Mouse (Mus musculus) spleen, adult 2 months (tissue): Measurements from ENCODE around the gene Igf2bp1.

Experiments used
- CTCF ChIP-seq: fragments of 200-500 bp; IDR thresholded peaks from 2 replicates; pipeline ENCODE4 v1.5.1; 2011; ENCODE audit warnings: mild to moderate bottlenecking, inconsistent platforms; ENCODE audit not compliant: insufficient read depth, insufficient read length, insufficient replicate concordance; ENCODE audit errors: extremely low read depth
- POLR2A ChIP-seq: fragments of 200-500 bp; IDR thresholded peaks from 2 replicates; pipeline ENCODE4 v1.6.1; 2011; ENCODE audit warnings: low read depth, low read length, inconsistent platforms

GRCm38 (mm10) chr11:96015421-96015820, 9.7 kb upstream of the Igf2bp1 start:
- no peak for TF ChIP-seq POLR2A
- no peak for TF ChIP-seq CTCF
